8 mouse cellular contexts compared by ENCODE assay signal in the genomic region with DNA sequence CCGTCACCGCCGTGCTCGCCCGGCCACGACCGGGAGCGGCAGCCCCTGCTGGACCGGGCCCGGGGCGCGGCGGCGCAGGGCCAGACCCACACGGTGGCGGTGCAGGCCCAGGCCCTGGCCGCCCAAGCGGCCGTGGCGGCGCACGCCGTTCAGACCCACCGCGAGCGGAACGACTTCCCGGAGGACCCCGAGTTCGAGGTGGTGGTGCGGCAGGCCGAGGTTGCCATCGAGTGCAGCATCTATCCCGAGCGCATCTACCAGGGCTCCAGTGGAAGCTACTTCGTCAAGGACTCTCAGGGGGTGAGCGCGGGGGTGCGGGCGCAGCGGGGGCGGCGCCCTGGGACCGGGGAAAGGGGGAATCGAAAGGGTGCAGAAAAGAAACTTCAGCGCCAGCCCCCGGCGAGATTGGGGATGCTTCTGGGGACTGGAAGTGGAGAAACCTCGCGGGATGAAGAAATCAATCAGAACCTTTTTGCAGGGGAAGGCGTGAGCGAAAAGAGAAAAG. TPM values are rescaled to one million over a fixed set of nuclear protein-coding genes. Genes with fewer than 3 reads are reported as not detected.
DNase-seq lines count a peak whose midpoint lies in the region; ATAC-seq and TF ChIP-seq lines count a peak whose summit lies in the region.

No protein-coding gene starts in this region.

- peak overlapping the region; percentile 83 for H3K4me2 ChIP-seq in heart, embryonic 14.5 days (ENCODE audit: low read length)
- H3K4me2 ChIP-seq in hindbrain, postnatal 0 days (ENCODE audit: low read depth, low read length): peak overlapping the region; percentile 66

- WGBS in heart, embryonic 14.5 days: under 1% methylated on average over 49 of the region's 52 CpGs
- 0% methylated on average over 52 of the region's 52 CpGs for WGBS in hindbrain, postnatal 0 days
- WGBS in midbrain, embryonic 10.5 days: under 1% methylated on average over 52 of the region's 52 CpGs

- H3K27ac ChIP-seq in heart, embryonic 14.5 days (replicated peaks in 1 of 2; ENCODE audit: control insufficient read depth in 1 of 2, insufficient read depth in 1 of 2, low read depth in 2 of 2, low read length in 2 of 2): peak overlapping the region; percentile 76 to 93
- H3K27ac ChIP-seq in hindbrain, postnatal 0 days: peak overlapping the region; percentile 93
- peak overlapping the region; percentile 92 for H3K27ac ChIP-seq in midbrain, embryonic 10.5 days (replicated peaks)

- no peaks in the 10 kb centered on the region for H3K27me3 ChIP-seq in heart, embryonic 14.5 days (ENCODE audit: control insufficient read depth, insufficient read depth, low read length)
- no peaks in the 10 kb centered on the region for H3K27me3 ChIP-seq in hindbrain, postnatal 0 days (ENCODE audit: insufficient read depth, low read length)
- no peaks in the 10 kb centered on the region for H3K27me3 ChIP-seq in midbrain, embryonic 10.5 days (ENCODE audit: low read depth, poor library complexity, severe bottlenecking)

- no peaks in the 10 kb centered on the region for H3K9me3 ChIP-seq in heart, embryonic 14.5 days (ENCODE audit: control insufficient read depth, low read length)
- no peaks in the 10 kb centered on the region for H3K9me3 ChIP-seq in hindbrain, postnatal 0 days (ENCODE audit: low read length)
- no peaks in the 10 kb centered on the region for H3K9me3 ChIP-seq in midbrain, embryonic 10.5 days (replicated peaks)

- H3K4me3 ChIP-seq in heart, embryonic 14.5 days (ENCODE audit: control insufficient read depth in 1 of 2, insufficient read depth in 1 of 2, low read depth in 1 of 2, low read length in 2 of 2): peak overlapping the region; percentile 83 to 91
- H3K4me3 ChIP-seq in hindbrain, postnatal 0 days (ENCODE audit: low read length): peak overlapping the region; percentile 85
- peak overlapping the region; percentile 95 for H3K4me3 ChIP-seq in midbrain, embryonic 10.5 days

- peaks cover 11 to 19% of the 10 kb centered on the region in 2 experiments for H3K4me1 ChIP-seq in heart, embryonic 14.5 days (ENCODE audit: control insufficient read depth in 2 of 2, insufficient read depth in 2 of 2, low read length in 2 of 2)
- peaks cover 10% of the 10 kb centered on the region for H3K4me1 ChIP-seq in hindbrain, postnatal 0 days (ENCODE audit: insufficient read depth, low read length)
- H3K4me1 ChIP-seq in midbrain, embryonic 10.5 days: peaks cover 38% of the 10 kb centered on the region

- peak; percentile 68 for ATAC-seq in heart, embryonic 14.5 days (ENCODE audit: insufficient number of reproducible peaks, insufficient read depth, low FRiP score, low read depth)
- peak; percentile 5 for ATAC-seq in CD4-positive, CD25-positive, alpha-beta regulatory T cell, adult 4 months
- peak; percentile 57 for ATAC-seq in hindbrain, postnatal 0 days

- DNase-seq in heart, postnatal 36 days: no peak
- peak; percentile 29 for DNase-seq in c-Kit-positive CD71-positive TER-119-positive erythroid progenitor cells, embryonic 14.5 days (ENCODE audit: low spot score)
- peak; percentile 43 for DNase-seq in hindbrain, postnatal 0 days (ENCODE audit: low spot score)
- DNase-seq in midbrain, embryonic 10.5 days (ENCODE audit: low spot score): no peak
- DNase-seq in thymus, postnatal 4 days: peak; percentile 67
- DNase-seq in left cerebral cortex, adult 9 months (ENCODE audit: low spot score in 2 of 2): no peak

- H3K36me3 ChIP-seq in heart, embryonic 14.5 days (ENCODE audit: control insufficient read depth, insufficient read depth, low read length): peaks cover 8% of the 10 kb centered on the region
- no peaks in the 10 kb centered on the region for H3K36me3 ChIP-seq in hindbrain, postnatal 0 days (ENCODE audit: insufficient read depth, low read length)
- H3K36me3 ChIP-seq in midbrain, embryonic 10.5 days: peaks cover 26% of the 10 kb centered on the region

- intact Hi-C loops in heart, postnatal 36 days (cut with DNase I): loop anchor here (2.0 to 5.0 kb wide), 3 partner anchors 38 to 77 kb away; partner anchors contain the start of gene Avpi1

- no peak for TF ChIP-seq CTCF in hindbrain, postnatal 0 days (IDR thresholded peaks at IDR 0.05; ENCODE audit: low read depth)

- peak overlapping the region; percentile 83 for H3K9ac ChIP-seq in heart, embryonic 14.5 days (ENCODE audit: low read length)
- peak overlapping the region; percentile 90 for H3K9ac ChIP-seq in hindbrain, postnatal 0 days (replicated peaks; ENCODE audit: low read length)

RNA-seq across cellular contexts. Expression of gene Pi4k2a, which starts 0.4 kb away (rescaled TPM):
- 19.2 and 20.2 TPM in 2 replicates for polyA plus RNA-seq in heart, embryonic 14.5 days (2014; fragmentation: Nextera tagmentation; extraction: Ambion mirVana)
- total RNA-seq in heart, postnatal 36 days (2021): 10 to 100 TPM; 19.6 to 25.4 TPM
- 10 to 100 TPM; 11.4 to 17.4 TPM for polyA plus RNA-seq in CD4-positive, CD25-positive, alpha-beta regulatory T cell, adult 4 months (2017; shearing (Covaris generic))
- 18.3 and 21.7 TPM in 2 replicates for total RNA-seq in hindbrain, postnatal 0 days (2014; rRNA removed)
- polyA plus RNA-seq in hindbrain, postnatal 0 days (2015; fragmentation: Nextera tagmentation; extraction: Ambion mirVana): 33.9 and 36.4 TPM in 2 replicates
- polyA plus RNA-seq in midbrain, embryonic 10.5 days (2016; fragmentation: Nextera tagmentation; extraction: Ambion mirVana): 23.3 and 26.7 TPM in 2 replicates

RNA-seq across cellular contexts. Expression of gene Morn4, which starts 4.5 kb away (rescaled TPM):
- polyA plus RNA-seq in heart, embryonic 14.5 days (2014; fragmentation: Nextera tagmentation; extraction: Ambion mirVana): 14.0 and 15.6 TPM in 2 replicates
- total RNA-seq in heart, postnatal 36 days (2021): 1 to 10 TPM; 2.5 to 2.9 TPM
- under 1 TPM in 1 of 2 experiments, not detected in 1; 0.52 TPM for polyA plus RNA-seq in CD4-positive, CD25-positive, alpha-beta regulatory T cell, adult 4 months (2017; shearing (Covaris generic))
- total RNA-seq in hindbrain, postnatal 0 days (2014; rRNA removed): 42.9 and 48.5 TPM in 2 replicates
- polyA plus RNA-seq in hindbrain, postnatal 0 days (2015; fragmentation: Nextera tagmentation; extraction: Ambion mirVana): 98.0 and 108 TPM in 2 replicates
- polyA plus RNA-seq in midbrain, embryonic 10.5 days (2016; fragmentation: Nextera tagmentation; extraction: Ambion mirVana): 51.9 and 70.7 TPM in 2 replicates

RNA-seq across cellular contexts. Expression of gene Avpi1, which starts 38.2 kb away (rescaled TPM):
- 36.0 and 38.2 TPM in 2 replicates for polyA plus RNA-seq in heart, embryonic 14.5 days (2014; fragmentation: Nextera tagmentation; extraction: Ambion mirVana)
- 10 to 100 TPM; 11.0 to 11.3 TPM for total RNA-seq in heart, postnatal 36 days (2021)
- polyA plus RNA-seq in CD4-positive, CD25-positive, alpha-beta regulatory T cell, adult 4 months (2017; shearing (Covaris generic)): 1 to 10 TPM; 4.5 to 7.2 TPM
- 13.5 and 23.7 TPM in 2 replicates for total RNA-seq in hindbrain, postnatal 0 days (2014; rRNA removed)
- 16.4 and 18.0 TPM in 2 replicates for polyA plus RNA-seq in hindbrain, postnatal 0 days (2015; fragmentation: Nextera tagmentation; extraction: Ambion mirVana)
- 15.7 and 17.7 TPM in 2 replicates for polyA plus RNA-seq in midbrain, embryonic 10.5 days (2016; fragmentation: Nextera tagmentation; extraction: Ambion mirVana)

RNA-seq across cellular contexts. Expression of gene 4933411K16Rik, which starts 38.6 kb away (rescaled TPM):
- polyA plus RNA-seq in heart, embryonic 14.5 days (2014; fragmentation: Nextera tagmentation; extraction: Ambion mirVana): not detected in 2 replicates
- not detected for total RNA-seq in heart, postnatal 36 days (2021)
- polyA plus RNA-seq in CD4-positive, CD25-positive, alpha-beta regulatory T cell, adult 4 months (2017; shearing (Covaris generic)): not detected
- total RNA-seq in hindbrain, postnatal 0 days (2014; rRNA removed): 0.61 and 1.6 TPM in 2 replicates
- not detected in 2 replicates for polyA plus RNA-seq in hindbrain, postnatal 0 days (2015; fragmentation: Nextera tagmentation; extraction: Ambion mirVana)
- polyA plus RNA-seq in midbrain, embryonic 10.5 days (2016; fragmentation: Nextera tagmentation; extraction: Ambion mirVana): 0.09 TPM in 1 of 2 replicates, not detected in the other

RNA-seq across cellular contexts. Expression of gene Hoga1, which starts 45.3 kb away (rescaled TPM):
- polyA plus RNA-seq in heart, embryonic 14.5 days (2014; fragmentation: Nextera tagmentation; extraction: Ambion mirVana): 0.74 and 0.76 TPM in 2 replicates
- total RNA-seq in heart, postnatal 36 days (2021): 1 to 10 TPM; 1.4 to 1.7 TPM
- not detected for polyA plus RNA-seq in CD4-positive, CD25-positive, alpha-beta regulatory T cell, adult 4 months (2017; shearing (Covaris generic))
- 2.2 and 3.6 TPM in 2 replicates for total RNA-seq in hindbrain, postnatal 0 days (2014; rRNA removed)
- 3.9 and 4.6 TPM in 2 replicates for polyA plus RNA-seq in hindbrain, postnatal 0 days (2015; fragmentation: Nextera tagmentation; extraction: Ambion mirVana)
- 1.1 and 1.8 TPM in 2 replicates for polyA plus RNA-seq in midbrain, embryonic 10.5 days (2016; fragmentation: Nextera tagmentation; extraction: Ambion mirVana)

Comparison
In these comparisons a context has a peak if more than half of its experiments do, and no peak if none do; other contexts are left out.
1. ATAC-seq: peak in every context shown above with its lines; median percentile 68 in heart, embryonic 14.5 days; 57 in hindbrain, postnatal 0 days; 5 in CD4-positive, CD25-positive, alpha-beta regulatory T cell, adult 4 months.
2. DNase-seq: peak in c-Kit-positive CD71-positive TER-119-positive erythroid progenitor cells, embryonic 14.5 days (single experiment), hindbrain, postnatal 0 days (single experiment) and thymus, postnatal 4 days (single experiment); none in heart, postnatal 36 days (0 of 2), midbrain, embryonic 10.5 days (single experiment) and left cerebral cortex, adult 9 months (0 of 2).
3. Peak in every context shown above with its lines, with median percentiles within 50 percentile points of each other: H3K27ac ChIP-seq and H3K4me3 ChIP-seq.